9 mouse cellular contexts compared by ENCODE assay signal in genomic region chr16:50374611-50375010, GRCm38 (mm10). TPM values are rescaled to one million over a fixed set of nuclear protein-coding genes. Genes with fewer than 3 reads are reported as not detected.
A peak's percentile ranks its signal among the peaks of the same experiment; 100 is the strongest.
DNase-seq lines count a peak whose midpoint lies in the region; ATAC-seq and TF ChIP-seq lines count a peak whose summit lies in the region.
"Had no signal": no experiment of that assay in that cellular context is flagged by ENCODE, and none has a peak within 500 bp of the region (broad histone marks: within the 10 kb centered on the region; RNA-seq: fewer than 3 reads in every experiment).

No protein-coding gene starts in this region.

- H3K36me3 ChIP-seq in hindbrain, postnatal 0 days (ENCODE audit: insufficient read depth, low read length): no peaks in the 10 kb centered on the region
- no peaks in the 10 kb centered on the region for H3K36me3 ChIP-seq in hindbrain, embryonic 13.5 days
- peaks cover 0 to 10% of the 10 kb centered on the region in 2 experiments; a peak in 2 of 4 replicates for H3K36me3 ChIP-seq in MEL (ENCODE audit: control insufficient read depth in 1 of 2, insufficient read depth in 2 of 2, low read length in 2 of 2)
- H3K36me3 ChIP-seq: embryonic facial prominence, embryonic 13.5 days had no signal

- 83% methylated on average over 3 of the region's 3 CpGs for WGBS in hindbrain, postnatal 0 days
- WGBS in hindbrain, embryonic 13.5 days: 90% methylated on average over 3 of the region's 3 CpGs

- H3K79me2 ChIP-seq in MEL (ENCODE audit: control insufficient read depth, insufficient read depth, low read length, poor library complexity): no peaks in the 10 kb centered on the region; the same call in 1 of the 2 replicates

- DNase-seq in hindbrain, postnatal 0 days (ENCODE audit: low spot score): peak; percentile 38
- DNase-seq in B cell, adult 2 months: peak; percentile 73 to 77
- DNase-seq in MEL (ENCODE audit: low read depth, low spot score): peak; percentile 77
- peak; percentile 16 for DNase-seq in gastrocnemius, postnatal 14 days
- DNase-seq in frontal cortex, postnatal 25 days (ENCODE audit: low spot score in 2 of 2): no peak

- TF ChIP-seq RAD21 in MEL (IDR thresholded peaks at IDR 0.05; ENCODE audit: low read depth, low read length): peak; percentile 71

- TF ChIP-seq POLR2A in MEL (IDR thresholded peaks at IDR 0.05; ENCODE audit: control insufficient read depth in 1 of 2, insufficient read depth in 1 of 2, low read depth in 1 of 2, low read length in 2 of 2, poor library complexity in 1 of 2): no peak

- ATAC-seq in hindbrain, postnatal 0 days: no peak
- no peak for ATAC-seq in hindbrain, embryonic 13.5 days (ENCODE audit: low FRiP score)
- ATAC-seq in monocyte, adult 5-6 weeks (replicated peaks; ENCODE audit: insufficient number of reproducible peaks, low FRiP score, low TSS enrichment, poor library complexity, severe bottlenecking): peak; percentile 63; the same call in 1 of the 2 replicates
- ATAC-seq in activated CD4-positive, CD25-positive, alpha-beta regulatory T cell, adult 4 months: no peak

- H3K9me3 ChIP-seq in hindbrain, postnatal 0 days (ENCODE audit: low read length): no peaks in the 10 kb centered on the region
- H3K9me3 ChIP-seq in hindbrain, embryonic 13.5 days: no peaks in the 10 kb centered on the region
- H3K9me3 ChIP-seq in MEL (replicated peaks; ENCODE audit: insufficient read depth, low read length): no peaks in the 10 kb centered on the region
- H3K9me3 ChIP-seq: embryonic facial prominence, embryonic 13.5 days had no signal

- no peak overlapping the region for H3K9ac ChIP-seq in hindbrain, postnatal 0 days (replicated peaks; ENCODE audit: low read length)
- no peak overlapping the region for H3K9ac ChIP-seq in hindbrain, embryonic 13.5 days
- H3K9ac ChIP-seq in MEL (ENCODE audit: control insufficient read depth, low read depth, low read length, poor library complexity, severe bottlenecking): no peak overlapping the region
- H3K9ac ChIP-seq: embryonic facial prominence, embryonic 13.5 days had no signal

- H3K27me3 ChIP-seq in hindbrain, postnatal 0 days (ENCODE audit: insufficient read depth, low read length): no peaks in the 10 kb centered on the region
- peaks cover 4% of the 10 kb centered on the region; the same call in 1 of the 2 replicates for H3K27me3 ChIP-seq in hindbrain, embryonic 13.5 days
- no peaks in the 10 kb centered on the region for H3K27me3 ChIP-seq in MEL (ENCODE audit: control insufficient read depth in 1 of 2, insufficient read depth in 2 of 2, low read length in 2 of 2)
- H3K27me3 ChIP-seq: embryonic facial prominence, embryonic 13.5 days had no signal

- peak; percentile 64 for TF ChIP-seq CTCF in hindbrain, postnatal 0 days (IDR thresholded peaks at IDR 0.05; ENCODE audit: low read depth)
- peak; percentile 48 to 77 (median 70) for TF ChIP-seq CTCF in MEL (IDR thresholded peaks at IDR 0.05 in 2 of 3, conservative IDR thresholded peaks at IDR 0.05 in 1 of 3; ENCODE audit: control insufficient read depth in 1 of 3, insufficient read depth in 1 of 3, low read depth in 2 of 3, low read length in 3 of 3, poor library complexity in 1 of 3, severe bottlenecking in 1 of 3)

- H3K4me2 ChIP-seq in hindbrain, postnatal 0 days (ENCODE audit: low read depth, low read length): no peak overlapping the region
- no peak overlapping the region for H3K4me2 ChIP-seq in hindbrain, embryonic 13.5 days
- H3K4me2 ChIP-seq: embryonic facial prominence, embryonic 13.5 days had no signal

- no peak overlapping the region for H3K27ac ChIP-seq in hindbrain, postnatal 0 days
- no peak overlapping the region for H3K27ac ChIP-seq in hindbrain, embryonic 13.5 days
- no peak overlapping the region for H3K27ac ChIP-seq in MEL (ENCODE audit: control insufficient read depth, low read depth, low read length)
- H3K27ac ChIP-seq: embryonic facial prominence, embryonic 13.5 days had no signal

- no peak for TF ChIP-seq EP300 in MEL (IDR thresholded peaks at IDR 0.05; ENCODE audit: low read depth in 1 of 2, low read length in 2 of 2)

- intact Hi-C loops in gastrocnemius, postnatal 14 days (cut with DNase I; ENCODE audit: low total_unique reads): no loop called here

- no peaks in the 10 kb centered on the region for H3K4me1 ChIP-seq in hindbrain, postnatal 0 days (ENCODE audit: insufficient read depth, low read length)
- peaks cover 4% of the 10 kb centered on the region for H3K4me1 ChIP-seq in hindbrain, embryonic 13.5 days (replicated peaks)
- peaks cover 7 to 10% of the 10 kb centered on the region in 2 experiments for H3K4me1 ChIP-seq in MEL (ENCODE audit: control insufficient read depth in 1 of 2, insufficient read depth in 2 of 2, low read length in 2 of 2)
- H3K4me1 ChIP-seq: embryonic facial prominence, embryonic 13.5 days had no signal

- H3K4me3 ChIP-seq in hindbrain, postnatal 0 days (ENCODE audit: low read length): no peak overlapping the region
- no peak overlapping the region for H3K4me3 ChIP-seq in hindbrain, embryonic 13.5 days
- no peak overlapping the region for H3K4me3 ChIP-seq in MEL (ENCODE audit: control insufficient read depth in 1 of 2, insufficient read depth in 1 of 2, low read depth in 2 of 2, low read length in 2 of 2)
- H3K4me3 ChIP-seq: embryonic facial prominence, embryonic 13.5 days had no signal

TF ChIP-seq in MEL, 35 proteins besides CTCF, POLR2A, EP300 and RAD21:
- TF ChIP-seq ETS1 (IDR thresholded peaks at IDR 0.05; ENCODE audit: low read depth, low read length) (no peak), ZC3H11A (IDR thresholded peaks at IDR 0.05; ENCODE audit: low read depth, low read length) (peak; percentile 39; the same call in 1 of the 2 replicates), MYC (IDR thresholded peaks at IDR 0.05; ENCODE audit: low read depth, low read length) (0 out of 2 replicates have a peak, but pooled peaks have one; percentile 33), SMC3 (IDR thresholded peaks at IDR 0.05; ENCODE audit: low read depth, low read length) (peak; percentile 83)

RNA-seq across cellular contexts. Expression of gene Bbx, which starts 57.6 kb away (rescaled TPM):
- total RNA-seq in hindbrain, postnatal 0 days (2014; rRNA removed): 15.5 and 16.4 TPM in 2 replicates
- polyA plus RNA-seq in hindbrain, postnatal 0 days (2015; fragmentation: Nextera tagmentation; extraction: Ambion mirVana): 17.9 and 19.9 TPM in 2 replicates
- 24.7 and 29.9 TPM in 2 replicates for polyA plus RNA-seq in hindbrain, embryonic 13.5 days (2015; fragmentation: Nextera tagmentation; extraction: Ambion mirVana)
- total RNA-seq in MEL (2012; rRNA removed): 9.1 and 9.2 TPM in 2 replicates
- 10 to 100 TPM in 1 of 2 experiments, 1 to 10 TPM in 1; 6.5 to 36.0 TPM for polyA plus RNA-seq in MEL (2012; ENCODE audit: insufficient read depth in 1 of 2, insufficient read length in 2 of 2, low read depth in 1 of 2, low replicate concordance in 2 of 2, missing spikeins in 1 of 2)
- total RNA-seq in gastrocnemius, postnatal 14 days (2021): 1 to 10 TPM; 8.4 to 8.5 TPM
- 30.7 to 54.8 TPM (median 39.8 TPM) in 3 replicates for total RNA-seq in monocyte, adult 5-6 weeks (2017)
- 10 to 100 TPM; 37.7 to 43.7 TPM for polyA plus RNA-seq in activated CD4-positive, CD25-positive, alpha-beta regulatory T cell, adult 4 months (2017; shearing (Covaris generic))

Comparison
In these comparisons a context has a peak if more than half of its experiments do, and no peak if none do; other contexts are left out.
1. DNase-seq: peak in hindbrain, postnatal 0 days (single experiment), B cell, adult 2 months (2 of 2), MEL (single experiment) and gastrocnemius, postnatal 14 days (single experiment); none in frontal cortex, postnatal 25 days (0 of 2).